Mouse (Mus musculus) bone marrow macrophage, adult 2 months (primary cell): ENCODE measurements at regions not wholly inside any gene's neighbourhood (a gene's known extent, or its start where the extent isn't known, plus 50 kb on each side); places are given as distances from the start of the nearest gene placed in this dataset.

Source experiments
- CTCF ChIP-seq: IDR thresholded peaks from 2 replicates; pipeline ENCODE4 v1.5.1; 2012; ENCODE audit warnings: low read depth, mild to moderate bottlenecking, low read length, moderate library complexity
- POLR2A ChIP-seq: IDR thresholded peaks from 2 replicates; pipeline ENCODE4 v1.6.1; 2012; ENCODE audit warnings: mild to moderate bottlenecking, low read depth, low read length, borderline replicate concordance

- TF ChIP-seq CTCF, result no peak
- no peak for TF ChIP-seq POLR2A
Observed at GRCm38 (mm10) chr4:71259897-71260296, 497.9 kb downstream of the Gm11232 start.
